Mouse (Mus musculus) retina, postnatal 7 days (tissue): ENCODE measurements at regions not wholly inside any gene's neighbourhood (a gene's known extent, or its start where the extent isn't known, plus 50 kb on each side); places are given as distances from the start of the nearest gene placed in this dataset.

Experiments
- DNase-seq: peaks from one replicate; pipeline ENCODE4 v3.0.0-alpha.2; 2012; ENCODE audit warnings: low read depth, low spot score

- DNase-seq, result no peak
These were observed 233.2 kb downstream of the Plpp3 start for GRCm38 (mm10) chr4:105390378-105390777.

GRCm38 (mm10) chr4:105394366-105394765, 237.2 kb downstream of the Plpp3 start:
- no peak for DNase-seq

- no peak for DNase-seq
These were observed 240.3 kb downstream of the Plpp3 start for GRCm38 (mm10) chr4:105397451-105397850.

GRCm38 (mm10) chr4:105402021-105402420, 244.9 kb downstream of the Plpp3 start:
- DNase-seq, result no peak

- DNase-seq, result no peak
These were observed 246.0 kb downstream of the Plpp3 start for GRCm38 (mm10) chr4:105403169-105403568.

GRCm38 (mm10) chr4:105403686-105404085, 246.5 kb downstream of the Plpp3 start:
- no peak for DNase-seq

GRCm38 (mm10) chr4:105405728-105406127, 248.6 kb downstream of the Plpp3 start:
- no peak for DNase-seq

- DNase-seq, result no peak
These were observed 249.8 kb downstream of the Plpp3 start for GRCm38 (mm10) chr4:105406786-105407464.

- DNase-seq, result no peak
These were observed 251.7 kb downstream of the Plpp3 start for GRCm38 (mm10) chr4:105408896-105409295.

GRCm38 (mm10) chr4:105417166-105417565, 260.0 kb downstream of the Plpp3 start:
- DNase-seq, result no peak

GRCm38 (mm10) chr4:105422466-105422865, 265.3 kb downstream of the Plpp3 start:
- no peak for DNase-seq

- DNase-seq, result no peak
These were observed 266.6 kb downstream of the Plpp3 start for GRCm38 (mm10) chr4:105423727-105424201.

- DNase-seq, result no peak
These were observed 267.9 kb downstream of the Plpp3 start for GRCm38 (mm10) chr4:105425086-105425485.

GRCm38 (mm10) chr4:105427581-105427980, 270.4 kb downstream of the Plpp3 start:
- DNase-seq, result no peak

- no peak for DNase-seq
These were observed 272.4 kb downstream of the Plpp3 start for GRCm38 (mm10) chr4:105429381-105430100.

GRCm38 (mm10) chr4:105432461-105432860, 275.3 kb downstream of the Plpp3 start:
- no peak for DNase-seq

GRCm38 (mm10) chr4:105437141-105437540, 280.0 kb downstream of the Plpp3 start:
- no peak for DNase-seq

- no peak for DNase-seq
These were observed 292.1 kb downstream of the Plpp3 start for GRCm38 (mm10) chr4:105449046-105449860.

- DNase-seq, result no peak
These were observed 293.7 kb downstream of the Plpp3 start for GRCm38 (mm10) chr4:105450881-105451280.

- DNase-seq, result no peak
These were observed 294.7 kb downstream of the Plpp3 start for GRCm38 (mm10) chr4:105451871-105452270.

- DNase-seq, result no peak
These were observed 299.9 kb downstream of the Plpp3 start for GRCm38 (mm10) chr4:105456955-105457621.
